Mouse (Mus musculus) ovary, postnatal 36 days (tissue): ENCODE measurements around the gene Smg1.

Experiments used
- DNase-seq: peaks from one replicate; pipeline ENCODE4 v3.0.0; 2022; ENCODE audit warnings: low spot score, mixed read lengths

The Smg1 gene

GRCm38 (mm10) chr7:118104458-118105052 is 138.9 kb downstream of the Smg1 start:
- DNase-seq = no peak

- no peak for DNase-seq
Observed at GRCm38 (mm10) chr7:118103462-118104379, 139.7 kb downstream of the Smg1 start.

GRCm38 (mm10) chr7:118102678-118103461 is 140.6 kb downstream of the Smg1 start:
- no peak for DNase-seq

DNA sequence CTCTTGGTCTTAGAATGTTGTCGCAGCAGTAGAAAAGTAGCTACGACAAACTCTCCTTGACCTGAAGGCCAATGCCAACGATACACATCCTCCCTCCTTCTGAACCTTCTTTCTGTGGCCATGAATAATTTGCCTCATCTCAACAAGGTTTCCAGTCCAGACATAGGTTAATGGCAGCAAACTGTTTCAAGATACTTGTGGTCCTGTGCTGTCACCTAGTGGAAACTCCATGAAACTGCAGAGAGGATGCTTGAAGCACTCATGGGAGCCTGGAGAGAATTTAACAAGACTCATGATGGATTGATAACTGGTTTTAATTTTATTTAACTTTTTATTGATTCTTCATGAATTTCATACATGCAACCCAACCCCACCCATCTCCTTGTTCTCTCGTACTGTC is 141.2 kb downstream of the Smg1 start:
- no peak for DNase-seq

DNA sequence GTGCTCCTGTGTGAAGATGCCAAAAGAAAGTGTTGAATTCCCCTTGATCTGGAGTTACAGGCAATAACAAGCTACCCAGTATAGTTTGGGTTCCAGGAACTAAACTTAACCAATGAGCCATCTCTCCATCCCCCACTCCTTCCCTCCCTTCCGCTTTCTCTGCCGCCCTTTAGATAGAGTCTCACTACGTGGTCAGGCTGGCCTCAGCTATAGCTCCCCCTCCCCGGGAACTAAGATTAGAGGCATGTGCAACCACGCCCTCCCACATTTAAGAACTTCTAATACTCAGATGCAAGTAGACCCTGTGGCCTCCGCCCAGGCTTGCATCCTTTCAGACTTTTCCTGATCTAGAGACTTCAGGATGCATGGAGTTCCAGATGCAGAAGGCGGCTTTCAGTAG is 145.9 kb downstream of the Smg1 start:
- DNase-seq = no peak
